Mouse (Mus musculus): ENCODE results near the gene Yars2.
"Not testable (repeated sequence)": the region's sequence is repeated elsewhere in the genome, so short reads cannot be mapped to it uniquely, and the experiment has no call there.

Yars2 gene

DNA sequence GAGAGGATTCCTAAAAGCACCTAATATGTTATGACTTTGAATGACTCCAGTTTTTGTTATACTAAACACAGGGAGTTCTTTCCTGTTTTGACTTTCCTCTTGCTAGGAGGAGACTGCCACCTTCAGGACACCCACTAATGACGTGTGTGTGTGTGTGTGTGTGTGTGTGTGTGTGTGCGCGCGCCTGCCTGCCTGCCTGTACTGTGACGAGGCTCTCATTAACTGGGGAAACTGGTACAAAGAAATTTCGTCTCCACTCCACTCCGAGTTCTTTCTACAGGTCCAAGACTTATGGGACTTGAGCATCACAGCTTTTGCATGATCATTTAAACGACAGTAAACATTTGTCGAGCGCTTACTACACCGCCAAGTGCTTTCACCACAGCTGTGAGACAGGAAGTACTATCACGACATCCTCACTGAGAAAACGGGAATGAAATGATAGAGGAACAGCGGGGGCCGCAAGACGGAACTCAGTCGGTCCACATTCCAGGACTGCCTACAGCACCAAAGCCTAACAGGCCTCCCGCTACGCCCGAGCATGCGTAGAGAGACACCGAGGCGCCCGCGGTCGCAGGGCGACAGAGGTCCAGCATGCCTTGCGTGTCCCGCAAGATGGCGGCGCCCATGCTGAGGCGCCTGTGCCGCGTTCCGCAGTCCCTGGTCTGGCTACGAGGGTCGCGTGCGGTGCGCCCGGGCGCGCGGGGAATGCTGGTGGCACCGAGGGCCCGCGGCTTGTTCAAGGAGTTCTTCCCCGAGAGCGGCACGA is at the start of gene Yars2:
Yars2 (plus strand) TSS at position 597 of the 769 bp plus-strand sequence.
- peak; percentile 90 for DNase-seq

DNA sequence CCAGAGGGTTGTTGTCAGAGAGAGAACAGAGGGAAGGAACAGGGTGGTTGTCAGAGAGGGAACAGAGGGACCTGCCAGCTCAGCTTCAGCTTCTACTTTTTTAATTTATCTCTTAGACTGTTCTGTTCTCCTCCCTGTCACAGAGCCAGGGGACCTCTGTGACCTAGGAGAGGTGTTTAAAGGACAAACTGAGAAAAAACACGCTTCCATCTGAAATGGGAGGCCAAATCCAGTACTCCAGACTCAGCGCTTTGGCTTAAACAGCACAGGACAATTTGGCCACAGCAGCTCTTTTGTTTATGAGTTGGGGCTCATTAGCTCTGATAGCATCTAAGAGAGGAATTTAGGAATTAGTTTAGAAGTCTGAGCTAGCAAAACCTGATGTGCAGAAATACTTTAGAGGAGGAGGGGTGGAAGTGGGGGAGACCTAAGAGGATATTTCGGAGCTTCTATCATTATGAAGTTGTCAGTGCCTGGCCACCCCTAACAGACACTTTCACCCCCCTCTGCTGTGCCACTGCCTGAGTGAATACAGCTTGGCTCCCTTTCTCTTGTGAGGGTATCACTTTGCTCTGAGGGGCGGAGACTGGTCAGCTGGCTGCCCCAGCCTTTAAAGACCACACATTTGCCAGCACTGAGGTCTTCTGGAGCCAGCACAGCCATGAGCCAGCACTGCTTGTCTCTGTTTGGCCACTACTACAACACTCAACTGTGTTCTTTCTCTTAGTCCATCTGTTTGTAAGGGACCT is 49.3 kb upstream of the Yars2 start:
- no peak for DNase-seq

GRCm38 (mm10) chr16:16255217-16255616 is 47.5 kb upstream of the Yars2 start:
- no peak for DNase-seq

- DNase-seq, result no peak
Observed at GRCm38 (mm10) chr16:16255874-16256273, 46.9 kb upstream of the Yars2 start.

DNA sequence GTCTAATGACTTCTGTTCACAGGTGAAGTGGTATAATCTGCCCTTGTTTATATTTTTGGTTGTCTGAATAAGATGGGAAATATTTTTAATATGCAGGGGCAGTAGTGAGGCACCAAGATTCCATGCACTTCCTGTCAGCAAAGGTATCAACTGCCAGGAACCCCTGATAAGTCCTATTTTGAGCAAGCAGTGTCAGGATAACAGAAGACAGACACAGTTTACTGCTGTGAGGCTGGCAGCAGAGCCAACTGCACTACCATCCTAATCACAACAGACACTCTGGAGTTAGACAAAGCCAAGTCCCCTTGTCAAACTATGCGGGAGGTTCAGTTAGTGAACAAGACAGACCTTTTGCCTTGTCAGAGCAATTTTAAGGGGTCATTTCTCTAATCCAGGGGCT is 46.1 kb upstream of the Yars2 start:
- no peak for DNase-seq

DNA sequence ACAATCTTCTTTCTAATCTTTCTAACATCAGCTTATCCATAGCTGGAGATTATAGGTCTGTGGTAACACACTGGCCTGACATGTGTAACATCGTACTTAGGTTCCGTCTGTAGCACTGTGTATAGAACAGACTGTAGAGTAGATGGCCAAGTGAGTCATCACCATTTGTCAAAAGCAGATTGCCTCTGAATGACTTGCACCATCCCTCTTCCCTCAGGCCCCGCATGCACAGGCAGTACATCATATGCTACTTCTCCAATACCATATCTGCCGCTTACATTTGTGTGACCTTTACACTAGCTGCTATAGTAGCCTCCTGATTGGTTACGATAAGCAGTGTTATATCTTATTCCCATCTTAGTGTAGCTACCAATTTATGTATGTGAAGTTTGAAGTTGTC is 41.9 kb upstream of the Yars2 start:
- DNase-seq, result no peak

- no peak for DNase-seq
Observed at GRCm38 (mm10) chr16:16261481-16261880, 41.3 kb upstream of the Yars2 start.

- DNase-seq, result no peak
Observed at GRCm38 (mm10) chr16:16262436-16262835, 40.3 kb upstream of the Yars2 start.

GRCm38 (mm10) chr16:16272978-16273377 is 29.8 kb upstream of the Yars2 start:
- DNase-seq, result no peak

- DNase-seq, result no peak
Observed at GRCm38 (mm10) chr16:16273752-16274151, 29.0 kb upstream of the Yars2 start.

DNA sequence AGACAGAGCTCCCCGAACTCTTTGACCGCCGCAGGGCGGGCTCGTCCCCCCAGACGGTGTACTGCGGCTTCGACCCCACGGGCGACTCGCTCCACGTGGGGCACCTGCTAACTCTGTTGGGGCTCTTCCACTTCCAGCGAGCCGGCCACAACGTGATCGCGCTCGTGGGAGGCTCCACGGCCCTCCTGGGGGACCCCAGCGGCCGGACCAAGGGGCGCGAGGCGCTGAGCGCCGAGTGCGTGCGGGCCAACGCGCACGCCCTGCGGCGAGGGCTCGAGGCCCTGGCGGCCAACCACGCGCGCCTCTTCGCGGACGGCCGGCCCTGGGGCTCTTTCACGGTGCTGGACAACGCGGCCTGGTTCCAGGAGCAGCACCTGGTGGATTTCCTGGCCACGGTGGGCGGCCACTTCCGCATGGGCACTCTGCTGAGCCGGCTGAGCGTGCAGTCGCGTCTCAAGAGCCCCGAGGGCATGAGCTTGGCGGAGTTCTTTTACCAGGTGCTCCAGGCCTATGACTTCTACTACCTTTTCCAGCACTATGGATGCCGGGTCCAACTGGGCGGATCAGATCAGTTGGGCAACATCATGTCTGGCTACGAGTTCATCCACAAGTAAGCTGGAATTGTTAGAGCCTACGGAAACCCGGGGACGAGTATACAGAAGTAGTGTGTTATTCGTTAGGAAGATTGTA is 518 bp downstream of the Yars2 start:
- DNase-seq, result peak; percentile 56

GRCm38 (mm10) chr16:16303888-16304287 is 1.1 kb downstream of the Yars2 start:
- no peak for DNase-seq

GRCm38 (mm10) chr16:16311319-16311718 is 8.6 kb downstream of the Yars2 start:
- DNase-seq, result no peak

- no peak for DNase-seq
Observed at GRCm38 (mm10) chr16:16325775-16326336, 23.1 kb downstream of the Yars2 start.

DNA sequence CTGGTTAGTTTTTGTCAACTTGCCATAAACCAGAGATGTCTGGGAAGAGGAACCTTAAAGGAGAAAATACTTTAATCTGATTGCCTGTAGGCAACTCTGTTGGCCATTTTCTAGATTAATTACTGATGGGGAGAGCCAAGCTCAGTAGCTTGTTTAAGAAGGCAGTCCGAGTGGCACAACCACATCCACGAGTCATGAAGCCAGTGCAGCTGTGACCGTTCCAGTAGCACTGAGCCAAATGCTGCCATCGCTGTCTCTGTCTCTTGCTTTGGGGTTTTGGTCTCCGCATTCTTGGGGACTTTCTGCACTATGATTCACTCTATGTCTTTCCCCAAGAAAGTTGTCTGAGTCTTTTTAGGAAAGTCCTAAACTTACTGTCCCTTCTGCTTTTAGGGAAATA is 43.7 kb downstream of the Yars2 start:
- DNase-seq, result no peak

DNA sequence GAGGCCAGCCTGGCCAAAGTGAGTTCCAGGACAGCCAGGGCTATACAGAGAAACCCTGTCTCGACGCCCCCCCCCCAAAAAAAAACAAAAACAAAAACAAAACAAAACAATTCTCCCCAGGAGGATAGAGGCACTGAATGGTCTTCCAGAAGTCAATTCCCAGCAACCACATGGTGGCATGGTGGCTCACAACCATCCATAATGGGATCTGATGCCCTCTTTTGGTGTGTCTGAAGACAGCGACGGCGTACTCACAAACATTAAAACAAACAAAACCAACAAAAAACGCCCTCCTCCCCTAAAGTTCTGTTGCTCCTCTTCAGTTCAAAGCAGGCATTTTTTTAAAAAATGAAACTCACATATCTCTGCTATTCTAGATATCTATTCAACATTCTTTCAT is 55.1 kb downstream of the Yars2 start:
- peak; percentile 9 for DNase-seq

DNA sequence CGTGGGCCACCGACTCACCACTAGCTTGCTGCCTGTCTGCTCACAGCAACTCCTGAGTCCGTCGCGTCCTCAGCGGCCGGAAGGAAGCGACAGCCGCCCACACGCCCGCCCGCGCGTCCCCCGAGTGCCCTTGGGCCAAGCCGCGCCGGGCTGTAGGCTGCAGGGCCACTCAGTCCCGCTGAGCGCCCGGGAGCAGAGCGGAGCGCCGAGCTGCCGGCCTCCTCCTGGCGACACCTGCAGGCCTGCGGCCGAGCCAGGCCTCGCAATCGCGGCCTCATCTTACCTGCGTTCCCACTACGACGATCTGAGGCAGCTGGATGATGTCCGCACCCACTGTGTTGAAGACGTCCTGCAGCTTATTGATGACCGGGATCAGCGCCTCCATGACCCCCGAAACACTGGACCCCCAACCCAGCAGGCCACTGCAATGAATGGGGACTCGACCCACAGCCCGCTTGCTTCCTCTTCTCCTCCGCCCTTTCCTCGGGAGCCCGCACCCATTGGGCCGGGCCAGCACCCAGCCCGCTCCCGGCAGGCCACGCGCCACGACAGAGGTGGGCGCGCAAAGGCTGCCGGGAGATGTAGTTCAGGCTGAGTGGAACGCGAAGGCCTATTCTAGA is 55.8 kb downstream of the Yars2 start, which contains the start of gene Dnm1l:
Dnm1l (minus strand) TSS at position 479 of the 620 bp plus-strand sequence.
- DNase-seq, result peak; percentile 97

DNA sequence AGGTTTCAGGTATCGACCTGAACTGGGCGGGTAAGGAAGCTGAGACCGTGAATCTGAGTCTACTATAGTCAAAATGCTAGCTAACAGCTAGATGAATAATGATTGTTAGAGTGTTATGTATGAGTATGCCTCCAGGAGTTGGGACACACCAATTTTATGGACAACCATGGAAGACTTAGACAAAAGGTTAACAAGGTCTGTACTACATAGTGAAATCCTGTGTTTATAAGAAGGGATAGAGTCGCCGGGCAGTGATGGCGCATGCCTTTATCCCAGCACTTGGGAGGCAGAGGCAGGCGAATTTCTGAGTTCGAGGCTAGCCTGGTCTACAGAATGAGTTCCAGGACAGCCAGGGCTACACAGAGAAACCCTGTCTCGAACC is 56.3 kb downstream of the Yars2 start:
- DNase-seq, result not testable (repeated sequence)

Data from thymus, postnatal 4 days (tissue).